Comparison of ENCODE assay signal across 7 mouse cellular contexts in genomic region chr2:34903652-34904405, GRCm38 (mm10). TPM values are rescaled to one million over a fixed set of nuclear protein-coding genes. Genes with fewer than 3 reads are reported as not detected.
A peak's percentile ranks its signal among the peaks of the same experiment; 100 is the strongest.
DNase-seq lines count a peak whose midpoint lies in the region; ATAC-seq and TF ChIP-seq lines count a peak whose summit lies in the region.

No protein-coding gene starts in this region.

- H3K9me3 ChIP-seq in embryonic facial prominence, embryonic 15.5 days (replicated peaks) = no peaks in the 10 kb centered on the region
- no peaks in the 10 kb centered on the region for H3K9me3 ChIP-seq in heart, postnatal 0 days (replicated peaks; ENCODE audit: control insufficient read depth, low read length)
- no peaks in the 10 kb centered on the region for H3K9me3 ChIP-seq in midbrain, embryonic 15.5 days

- no peak for TF ChIP-seq EP300 in heart, postnatal 0 days (IDR thresholded peaks at IDR 0.05; ENCODE audit: low read depth)

- no peaks in the 10 kb centered on the region for H3K36me3 ChIP-seq in kidney, adult 2 months (ENCODE audit: control insufficient read depth, insufficient read depth, low read length)
- 0 out of 2 replicates have a peak, but pooled peaks cover 13% of the 10 kb centered on the region for H3K36me3 ChIP-seq in embryonic facial prominence, embryonic 15.5 days
- no peaks in the 10 kb centered on the region; the same call in 1 of the 2 replicates for H3K36me3 ChIP-seq in heart, postnatal 0 days (replicated peaks; ENCODE audit: control insufficient read depth, insufficient read depth, low read length)
- H3K36me3 ChIP-seq in midbrain, embryonic 15.5 days (replicated peaks) = no peaks in the 10 kb centered on the region

- 79% methylated on average over 4 of the region's 4 CpGs for WGBS in kidney, adult 2 months
- 71% methylated on average over 4 of the region's 4 CpGs for WGBS in embryonic facial prominence, embryonic 15.5 days
- 64% methylated on average over 4 of the region's 4 CpGs for WGBS in heart, postnatal 0 days
- WGBS in midbrain, embryonic 15.5 days = 81% methylated on average over 4 of the region's 4 CpGs

- H3K4me1 ChIP-seq in kidney, adult 2 months (ENCODE audit: control insufficient read depth, insufficient read depth, low read length) = peaks cover 10% of the 10 kb centered on the region; the same call in 1 of the 2 replicates
- H3K4me1 ChIP-seq in embryonic facial prominence, embryonic 15.5 days = peaks cover 29% of the 10 kb centered on the region
- H3K4me1 ChIP-seq in heart, postnatal 0 days (ENCODE audit: control insufficient read depth, insufficient read depth) = peaks cover 11% of the 10 kb centered on the region
- peaks cover 12% of the 10 kb centered on the region for H3K4me1 ChIP-seq in midbrain, embryonic 15.5 days

- no peak for TF ChIP-seq CTCF in kidney, adult 2 months (conservative IDR thresholded peaks at IDR 0.05; ENCODE audit: insufficient read depth, insufficient read length, low read depth, low read length)
- no peak for TF ChIP-seq CTCF in heart, postnatal 0 days (IDR thresholded peaks at IDR 0.05; ENCODE audit: low read depth)

- no peak overlapping the region for H3K9ac ChIP-seq in embryonic facial prominence, embryonic 15.5 days
- H3K9ac ChIP-seq in heart, postnatal 0 days (replicated peaks; ENCODE audit: low read depth, low read length) = no peak overlapping the region
- H3K9ac ChIP-seq in midbrain, embryonic 15.5 days = no peak overlapping the region

- peak overlapping the region; percentile 50; the same call in 1 of the 2 replicates for H3K27ac ChIP-seq in kidney, adult 2 months (ENCODE audit: insufficient read depth, low read depth, low read length)
- 0 out of 2 replicates have a peak overlapping the region, but pooled peaks have one; percentile 35 for H3K27ac ChIP-seq in embryonic facial prominence, embryonic 15.5 days (replicated peaks)
- peak overlapping the region; percentile 39; the same call in 1 of the 2 replicates for H3K27ac ChIP-seq in heart, postnatal 0 days (ENCODE audit: low read depth)
- H3K27ac ChIP-seq in midbrain, embryonic 15.5 days = peak overlapping the region; percentile 75

- peak overlapping the region; percentile 62 for H3K4me2 ChIP-seq in embryonic facial prominence, embryonic 15.5 days (replicated peaks)
- no peak overlapping the region for H3K4me2 ChIP-seq in heart, postnatal 0 days (ENCODE audit: low read depth, low read length)
- H3K4me2 ChIP-seq in midbrain, embryonic 15.5 days = peak overlapping the region; percentile 67

- H3K4me3 ChIP-seq in kidney, adult 2 months (ENCODE audit: insufficient read depth, low read depth, low read length) = no peak overlapping the region
- H3K4me3 ChIP-seq in embryonic facial prominence, embryonic 15.5 days (replicated peaks) = no peak overlapping the region; the same call in 1 of the 2 replicates
- no peak overlapping the region for H3K4me3 ChIP-seq in heart, postnatal 0 days (ENCODE audit: low read depth, low read length)
- H3K4me3 ChIP-seq in midbrain, embryonic 15.5 days = peak overlapping the region; percentile 39; the same call in 1 of the 2 replicates

- no peak for ATAC-seq in embryonic facial prominence, embryonic 15.5 days (ENCODE audit: insufficient number of reproducible peaks, low FRiP score, low TSS enrichment, low read depth)
- no peak for ATAC-seq in heart, postnatal 0 days (ENCODE audit: insufficient read depth, low read depth)
- ATAC-seq in midbrain, embryonic 15.5 days (replicated peaks) = no peak

- no peak for DNase-seq in kidney, adult 2 months
- DNase-seq in kidney, postnatal 4 days = no peak
- DNase-seq in heart, postnatal 0 days (ENCODE audit: low spot score) = no peak
- no peak for DNase-seq in testis, postnatal 14 days (ENCODE audit: low spot score)
- no peak for DNase-seq in layer of hippocampus, postnatal 36 days

- no peaks in the 10 kb centered on the region for H3K27me3 ChIP-seq in kidney, adult 2 months (replicated peaks; ENCODE audit: control insufficient read depth, insufficient read depth, low read length)
- H3K27me3 ChIP-seq in embryonic facial prominence, embryonic 15.5 days = no peaks in the 10 kb centered on the region; the same call in 1 of the 2 replicates
- no peaks in the 10 kb centered on the region for H3K27me3 ChIP-seq in heart, postnatal 0 days (ENCODE audit: control insufficient read depth, insufficient read depth, low read length)
- H3K27me3 ChIP-seq in midbrain, embryonic 15.5 days (replicated peaks) = no peaks in the 10 kb centered on the region

- TF ChIP-seq POLR2A in kidney, adult 2 months (IDR thresholded peaks at IDR 0.05; ENCODE audit: low read depth, low read length) = no peak

RNA-seq across cellular contexts. Expression of gene Phf19, which starts 10.0 kb away (rescaled TPM):
- polyA plus RNA-seq in kidney, adult 2 months (2012; rRNA removed) = 0.60 and 0.66 TPM in 2 replicates
- 9.0 and 10.3 TPM in 2 replicates for polyA plus RNA-seq in embryonic facial prominence, embryonic 15.5 days (2015; fragmentation: Nextera tagmentation; extraction: Ambion mirVana)
- 2.4 and 5.7 TPM in 2 replicates for total RNA-seq in heart, postnatal 0 days (2014; rRNA removed; ENCODE audit: low replicate concordance)
- 1.0 and 1.6 TPM in 2 replicates for polyA plus RNA-seq in heart, postnatal 0 days (2015; fragmentation: Nextera tagmentation; extraction: Ambion mirVana)
- polyA plus RNA-seq in midbrain, embryonic 15.5 days (2015; fragmentation: Nextera tagmentation; extraction: Ambion mirVana) = 1.5 and 2.1 TPM in 2 replicates
- total RNA-seq in layer of hippocampus, postnatal 36 days (2021) = 1 to 10 TPM; 1.1 to 1.3 TPM

RNA-seq across cellular contexts. Expression of gene Psmd5, which starts 29.1 kb away (rescaled TPM):
- 29.7 and 31.7 TPM in 2 replicates for polyA plus RNA-seq in kidney, adult 2 months (2012; rRNA removed)
- 88.5 and 91.4 TPM in 2 replicates for polyA plus RNA-seq in embryonic facial prominence, embryonic 15.5 days (2015; fragmentation: Nextera tagmentation; extraction: Ambion mirVana)
- total RNA-seq in heart, postnatal 0 days (2014; rRNA removed; ENCODE audit: low replicate concordance) = 16.5 and 28.6 TPM in 2 replicates
- polyA plus RNA-seq in heart, postnatal 0 days (2015; fragmentation: Nextera tagmentation; extraction: Ambion mirVana) = 37.2 and 37.9 TPM in 2 replicates
- polyA plus RNA-seq in midbrain, embryonic 15.5 days (2015; fragmentation: Nextera tagmentation; extraction: Ambion mirVana) = 101 and 102 TPM in 2 replicates
- 10 to 100 TPM; 40.3 to 44.3 TPM for total RNA-seq in layer of hippocampus, postnatal 36 days (2021)

RNA-seq across cellular contexts. Expression of gene Cutal, which starts 29.6 kb away (rescaled TPM):
- polyA plus RNA-seq in kidney, adult 2 months (2012; rRNA removed) = 208 and 340 TPM in 2 replicates
- polyA plus RNA-seq in embryonic facial prominence, embryonic 15.5 days (2015; fragmentation: Nextera tagmentation; extraction: Ambion mirVana) = 0.09 TPM in 1 of 2 replicates, not detected in the other
- total RNA-seq in heart, postnatal 0 days (2014; rRNA removed; ENCODE audit: low replicate concordance) = 0.19 TPM in 1 of 2 replicates, not detected in the other
- 0.25 and 0.32 TPM in 2 replicates for polyA plus RNA-seq in heart, postnatal 0 days (2015; fragmentation: Nextera tagmentation; extraction: Ambion mirVana)
- polyA plus RNA-seq in midbrain, embryonic 15.5 days (2015; fragmentation: Nextera tagmentation; extraction: Ambion mirVana) = 0.26 and 0.40 TPM in 2 replicates
- under 1 TPM; 0.18 to 0.40 TPM for total RNA-seq in layer of hippocampus, postnatal 36 days (2021)

RNA-seq across cellular contexts. Expression of gene Traf1, which starts 57.7 kb away (rescaled TPM):
- polyA plus RNA-seq in kidney, adult 2 months (2012; rRNA removed) = 4.3 and 9.3 TPM in 2 replicates
- polyA plus RNA-seq in embryonic facial prominence, embryonic 15.5 days (2015; fragmentation: Nextera tagmentation; extraction: Ambion mirVana) = 4.5 and 5.9 TPM in 2 replicates
- 0.23 and 0.73 TPM in 2 replicates for total RNA-seq in heart, postnatal 0 days (2014; rRNA removed; ENCODE audit: low replicate concordance)
- polyA plus RNA-seq in heart, postnatal 0 days (2015; fragmentation: Nextera tagmentation; extraction: Ambion mirVana) = 1.1 TPM in 2 replicates
- 3.6 and 3.8 TPM in 2 replicates for polyA plus RNA-seq in midbrain, embryonic 15.5 days (2015; fragmentation: Nextera tagmentation; extraction: Ambion mirVana)
- total RNA-seq in layer of hippocampus, postnatal 36 days (2021) = 1 to 10 TPM; 2.2 to 3.0 TPM

Comparison
In these comparisons a context has a peak if more than half of its experiments do, and no peak if none do; other contexts are left out.
1. RNA of gene Cutal, which starts 29.6 kb away (polyA plus RNA-seq): 208 to 340 TPM in kidney, adult 2 months; 0.26 to 0.40 TPM in midbrain, embryonic 15.5 days, 0.25 to 0.32 TPM in heart, postnatal 0 days and 0.09 TPM in embryonic facial prominence, embryonic 15.5 days; every median in the first group is over 100 times any median in the second.
2. Peak in every context shown above with its lines, with median percentiles within 50 percentile points of each other: H3K27ac ChIP-seq.